Mouse (Mus musculus): ENCODE data around the gene Dmwd. TPM values are rescaled to one million over a fixed set of nuclear protein-coding genes. Genes with fewer than 3 reads are reported as not detected.

Gene Dmwd
- polyA plus RNA-seq, 1 experiment from 2014 or later, result 20.2 TPM

DNA sequence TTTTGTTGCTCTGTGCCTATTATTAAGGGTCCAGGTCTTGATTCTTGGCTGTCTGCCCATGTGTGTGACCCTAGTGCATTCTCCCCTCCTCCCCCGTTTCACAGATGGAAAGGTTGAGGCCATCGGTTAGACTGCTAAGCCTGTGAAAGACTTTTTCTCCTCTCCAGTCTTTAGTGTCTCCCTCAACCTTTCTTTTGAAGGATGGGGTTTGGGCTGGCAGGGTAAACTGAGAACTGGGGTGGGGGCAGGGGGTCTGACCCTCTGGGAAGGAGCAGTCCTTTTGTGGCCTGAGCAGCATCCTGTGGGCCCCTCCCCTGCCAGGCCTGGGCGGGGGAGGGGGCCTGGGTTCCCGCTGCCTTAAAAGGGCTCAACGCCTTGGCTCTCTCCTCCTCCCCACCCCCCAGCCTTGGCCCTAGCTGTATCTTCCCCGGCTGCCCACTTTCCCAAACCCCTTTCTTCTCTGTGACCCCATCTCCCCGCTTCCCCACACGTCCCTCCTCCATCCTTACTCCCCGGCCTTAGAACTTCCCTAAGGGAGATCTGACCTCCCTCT, 9.0 kb downstream of the Dmwd start:
- peak overlapping the region; percentile 13 for H3K4me3 ChIP-seq (ENCODE audit: low read depth, low read length)
- 0 out of 2 replicates have a peak overlapping the region, but pooled peaks have one; percentile 48 for H3K27ac ChIP-seq (replicated peaks; ENCODE audit: low read depth, low read length)
- DNase-seq (ENCODE audit: low spot score) (no peak), ATAC-seq (ENCODE audit: low read depth) (no peak)
- H3K4me1 ChIP-seq (ENCODE audit: control insufficient read depth, insufficient read depth, low read length), result peaks cover 13% of the 10 kb centered on the region
- peak overlapping the region; percentile 30 for H3K4me2 ChIP-seq (ENCODE audit: low read depth, low read length)
- WGBS, result 26% methylated on average over 9 of the region's 9 CpGs
- peak overlapping the region; percentile 45; the same call in 1 of the 2 replicates for H3K9ac ChIP-seq (ENCODE audit: low read depth, low read length)
- no peaks in the 10 kb centered on the region for H3K9me3 ChIP-seq (ENCODE audit: control insufficient read depth, low read length)
- no peaks in the 10 kb centered on the region for H3K27me3 ChIP-seq (replicated peaks; ENCODE audit: control insufficient read depth, insufficient read depth, low read length)
- H3K36me3 ChIP-seq (ENCODE audit: control insufficient read depth, insufficient read depth, low read length), result peaks cover 55% of the 10 kb centered on the region

DNA sequence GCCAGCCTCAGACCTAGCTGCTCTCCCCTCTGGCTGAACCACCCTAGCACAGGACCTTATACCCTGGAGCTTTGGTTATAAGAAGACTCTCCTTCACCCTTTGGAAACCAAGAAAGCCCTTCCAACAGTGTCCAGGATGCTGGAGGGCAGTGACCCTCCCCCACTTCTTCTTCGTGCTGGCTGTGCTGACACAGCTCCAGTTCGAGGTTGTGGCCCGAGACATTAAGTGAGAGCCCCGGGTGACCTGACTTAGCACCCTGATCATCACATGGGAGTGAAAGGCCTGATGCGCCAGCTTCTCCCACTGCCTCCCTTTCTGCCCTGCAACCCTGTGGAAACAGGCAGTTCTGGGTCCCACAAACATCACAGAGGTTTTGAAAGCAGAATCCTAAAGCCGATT, 9.5 kb downstream of the Dmwd start:
- DNase-seq (ENCODE audit: low spot score) (no peak), ATAC-seq (ENCODE audit: low read depth) (no peak)
- peak overlapping the region; percentile 30 for H3K4me2 ChIP-seq (ENCODE audit: low read depth, low read length)
- H3K27ac ChIP-seq (replicated peaks; ENCODE audit: low read depth, low read length), result no peak overlapping the region
- peaks cover 13% of the 10 kb centered on the region for H3K4me1 ChIP-seq (ENCODE audit: control insufficient read depth, insufficient read depth, low read length)
- peaks cover 55% of the 10 kb centered on the region for H3K36me3 ChIP-seq (ENCODE audit: control insufficient read depth, insufficient read depth, low read length)
- 11% methylated on average over 6 of the region's 6 CpGs for WGBS
- peak overlapping the region; percentile 45; the same call in 1 of the 2 replicates for H3K9ac ChIP-seq (ENCODE audit: low read depth, low read length)
- H3K27me3 ChIP-seq (replicated peaks; ENCODE audit: control insufficient read depth, insufficient read depth, low read length), result no peaks in the 10 kb centered on the region
- no peaks in the 10 kb centered on the region for H3K9me3 ChIP-seq (ENCODE audit: control insufficient read depth, low read length)
- H3K4me3 ChIP-seq (ENCODE audit: low read depth, low read length), result peak overlapping the region; percentile 13

DNA sequence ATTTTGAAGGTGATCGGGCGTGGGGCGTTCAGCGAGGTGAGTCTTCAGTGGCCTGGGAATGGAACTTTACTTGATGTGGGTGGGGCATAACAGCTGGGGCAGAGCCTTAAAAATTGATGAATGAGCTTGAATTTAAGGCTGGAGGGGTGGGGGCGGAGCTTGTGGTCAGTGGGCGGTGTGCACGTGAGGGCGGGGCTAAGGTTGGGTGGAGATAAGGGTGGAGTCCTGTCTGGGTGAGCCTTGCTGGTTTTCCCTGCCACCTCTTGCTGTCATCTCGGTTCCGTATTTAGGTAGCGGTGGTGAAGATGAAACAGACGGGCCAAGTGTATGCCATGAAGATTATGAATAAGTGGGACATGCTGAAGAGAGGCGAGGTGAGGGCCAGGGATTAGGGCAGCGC, 10.0 kb downstream of the Dmwd start:
- Histone ChIP-seq H3K4me2 (ENCODE audit: low read depth, low read length) (peak overlapping the region; percentile 30), H3K27me3 (replicated peaks; ENCODE audit: control insufficient read depth, insufficient read depth, low read length) (no peaks in the 10 kb centered on the region), H3K9me3 (ENCODE audit: control insufficient read depth, low read length) (no peaks in the 10 kb centered on the region), H3K4me3 (ENCODE audit: low read depth, low read length) (0 out of 2 replicates have a peak overlapping the region, but pooled peaks have one; percentile 13), H3K27ac (replicated peaks; ENCODE audit: low read depth, low read length) (no peak overlapping the region), H3K4me1 (ENCODE audit: control insufficient read depth, insufficient read depth, low read length) (peaks cover 13% of the 10 kb centered on the region), H3K36me3 (ENCODE audit: control insufficient read depth, insufficient read depth, low read length) (peaks cover 55% of the 10 kb centered on the region), H3K9ac (ENCODE audit: low read depth, low read length) (no peak overlapping the region)
- 17% methylated on average over 14 of the region's 14 CpGs for WGBS
- ATAC-seq (ENCODE audit: low read depth) (no peak), DNase-seq (ENCODE audit: low spot score) (peak; percentile 58)

GRCm38 (mm10) chr7:19086760-19087159, 10.7 kb downstream of the Dmwd start:
- Histone ChIP-seq H3K36me3 (ENCODE audit: control insufficient read depth, insufficient read depth, low read length) (peaks cover 55% of the 10 kb centered on the region), H3K4me2 (ENCODE audit: low read depth, low read length) (no peak overlapping the region), H3K27me3 (replicated peaks; ENCODE audit: control insufficient read depth, insufficient read depth, low read length) (no peaks in the 10 kb centered on the region), H3K27ac (replicated peaks; ENCODE audit: low read depth, low read length) (no peak overlapping the region), H3K9ac (ENCODE audit: low read depth, low read length) (no peak overlapping the region), H3K9me3 (ENCODE audit: control insufficient read depth, low read length) (no peaks in the 10 kb centered on the region), H3K4me3 (ENCODE audit: low read depth, low read length) (no peak overlapping the region), H3K4me1 (ENCODE audit: control insufficient read depth, insufficient read depth, low read length) (peaks cover 13% of the 10 kb centered on the region)
- ATAC-seq (ENCODE audit: low read depth) (no peak), DNase-seq (ENCODE audit: low spot score) (no peak)
- WGBS, result 63% methylated on average over 18 of the region's 18 CpGs

DNA sequence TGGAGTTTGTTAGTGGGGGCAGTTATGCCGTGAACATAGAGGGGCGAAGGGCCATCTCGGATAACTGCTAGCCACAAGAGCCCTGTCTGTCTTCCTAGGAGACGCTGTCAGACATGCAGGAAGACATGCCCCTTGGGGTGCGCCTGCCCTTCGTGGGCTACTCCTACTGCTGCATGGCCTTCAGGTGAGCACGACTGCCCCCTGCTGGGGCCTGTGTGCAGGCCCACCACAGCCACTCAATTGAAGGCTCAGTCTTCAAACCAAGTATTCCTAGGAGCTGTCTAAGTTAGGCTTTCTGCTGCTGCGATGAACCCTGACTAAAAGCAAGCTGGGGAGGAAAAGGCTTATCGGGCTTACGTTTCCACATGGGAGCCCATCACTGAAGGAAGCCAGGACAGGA, 12.8 kb downstream of the Dmwd start:
- no peaks in the 10 kb centered on the region for H3K9me3 ChIP-seq (ENCODE audit: control insufficient read depth, low read length)
- 40% methylated on average over 10 of the region's 10 CpGs for WGBS
- no peak overlapping the region for H3K9ac ChIP-seq (ENCODE audit: low read depth, low read length)
- no peaks in the 10 kb centered on the region for H3K27me3 ChIP-seq (replicated peaks; ENCODE audit: control insufficient read depth, insufficient read depth, low read length)
- DNase-seq (ENCODE audit: low spot score), result peak; percentile 72
- H3K27ac ChIP-seq (replicated peaks; ENCODE audit: low read depth, low read length), result no peak overlapping the region
- H3K36me3 ChIP-seq (ENCODE audit: control insufficient read depth, insufficient read depth, low read length), result peaks cover 40% of the 10 kb centered on the region
- H3K4me1 ChIP-seq (ENCODE audit: control insufficient read depth, insufficient read depth, low read length), result peaks cover 15% of the 10 kb centered on the region
- no peak for ATAC-seq (ENCODE audit: low read depth)
- H3K4me3 ChIP-seq (ENCODE audit: low read depth, low read length), result no peak overlapping the region
- H3K4me2 ChIP-seq (ENCODE audit: low read depth, low read length), result no peak overlapping the region

DNA sequence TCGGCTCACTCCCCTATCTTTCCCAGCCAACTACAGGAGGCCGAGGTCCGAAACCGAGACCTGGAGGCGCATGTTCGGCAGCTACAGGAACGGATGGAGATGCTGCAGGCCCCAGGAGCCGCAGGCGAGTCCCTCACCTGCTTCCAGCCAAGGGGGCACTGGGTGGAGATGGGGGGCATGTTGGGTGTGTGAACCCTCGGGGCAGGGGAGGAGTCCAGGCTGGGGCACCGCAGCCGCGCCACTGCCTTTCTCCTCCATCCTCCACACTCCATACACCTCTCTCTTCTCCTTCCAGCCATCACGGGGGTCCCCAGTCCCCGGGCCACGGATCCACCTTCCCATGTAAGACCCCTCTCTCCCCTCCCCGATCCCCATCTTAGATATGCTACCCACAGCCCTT, 15.9 kb downstream of the Dmwd start:
- ATAC-seq (ENCODE audit: low read depth) (no peak), DNase-seq (ENCODE audit: low spot score) (no peak)
- Histone ChIP-seq H3K27me3 (replicated peaks; ENCODE audit: control insufficient read depth, insufficient read depth, low read length) (no peaks in the 10 kb centered on the region), H3K4me2 (ENCODE audit: low read depth, low read length) (peak overlapping the region; percentile 91), H3K4me3 (ENCODE audit: low read depth, low read length) (0 out of 2 replicates have a peak overlapping the region, but pooled peaks have one; percentile 80), H3K27ac (replicated peaks; ENCODE audit: low read depth, low read length) (no peak overlapping the region), H3K9me3 (ENCODE audit: control insufficient read depth, low read length) (no peaks in the 10 kb centered on the region), H3K36me3 (ENCODE audit: control insufficient read depth, insufficient read depth, low read length) (peaks cover 44% of the 10 kb centered on the region), H3K4me1 (ENCODE audit: control insufficient read depth, insufficient read depth, low read length) (peaks cover 16% of the 10 kb centered on the region), H3K9ac (ENCODE audit: low read depth, low read length) (peak overlapping the region; percentile 31)
- WGBS, result 34% methylated on average over 12 of the region's 17 CpGs

DNA sequence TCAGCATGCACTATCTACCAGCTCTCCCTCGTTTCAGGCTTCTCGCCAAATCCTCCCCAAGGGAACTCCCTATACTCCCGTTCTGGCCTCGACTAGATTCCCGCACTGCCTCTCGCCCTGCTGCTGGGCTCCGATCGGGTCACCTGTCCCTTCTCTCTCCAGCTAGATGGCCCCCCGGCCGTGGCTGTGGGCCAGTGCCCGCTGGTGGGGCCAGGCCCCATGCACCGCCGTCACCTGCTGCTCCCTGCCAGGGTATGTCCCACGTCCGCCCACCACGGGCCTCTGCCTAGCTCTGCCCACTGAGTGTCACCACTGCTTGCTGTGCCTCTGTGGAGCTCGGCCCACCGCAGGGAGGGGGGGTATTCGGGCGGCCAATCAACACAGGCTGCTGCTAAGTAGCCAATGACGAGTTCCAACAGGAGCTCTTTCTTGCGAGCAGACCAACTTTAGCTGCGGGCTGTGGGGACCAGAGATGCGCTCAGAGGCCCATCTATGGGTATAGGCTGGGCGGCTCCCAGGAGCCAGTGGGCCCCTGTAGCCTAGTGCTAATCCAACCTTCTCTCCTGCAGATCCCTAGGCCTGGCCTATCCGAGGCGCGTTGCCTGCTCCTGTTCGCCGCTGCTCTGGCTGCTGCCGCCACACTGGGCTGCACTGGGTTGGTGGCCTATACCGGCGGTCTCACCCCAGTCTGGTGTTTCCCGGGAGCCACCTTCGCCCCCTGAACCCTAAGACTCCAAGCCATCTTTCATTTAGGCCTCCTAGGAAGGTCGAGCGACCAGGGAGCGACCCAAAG, 16.6 kb downstream of the Dmwd start:
- WGBS, result 3% methylated on average over 34 of the region's 38 CpGs
- DNase-seq (ENCODE audit: low spot score) (peak; percentile 96), ATAC-seq (ENCODE audit: low read depth) (peak; percentile 62)
- no peaks in the 10 kb centered on the region for H3K27me3 ChIP-seq (replicated peaks; ENCODE audit: control insufficient read depth, insufficient read depth, low read length)
- peaks cover 22% of the 10 kb centered on the region for H3K4me1 ChIP-seq (ENCODE audit: control insufficient read depth, insufficient read depth, low read length)
- H3K36me3 ChIP-seq (ENCODE audit: control insufficient read depth, insufficient read depth, low read length), result peaks cover 44% of the 10 kb centered on the region
- H3K4me2 ChIP-seq (ENCODE audit: low read depth, low read length), result peak overlapping the region; percentile 91
- no peaks in the 10 kb centered on the region for H3K9me3 ChIP-seq (ENCODE audit: control insufficient read depth, low read length)
- peak overlapping the region; percentile 98 for H3K27ac ChIP-seq (replicated peaks; ENCODE audit: low read depth, low read length)
- peak overlapping the region; percentile 61 for H3K9ac ChIP-seq (ENCODE audit: low read depth, low read length)
- peak overlapping the region; percentile 80 for H3K4me3 ChIP-seq (ENCODE audit: low read depth, low read length)

DNA sequence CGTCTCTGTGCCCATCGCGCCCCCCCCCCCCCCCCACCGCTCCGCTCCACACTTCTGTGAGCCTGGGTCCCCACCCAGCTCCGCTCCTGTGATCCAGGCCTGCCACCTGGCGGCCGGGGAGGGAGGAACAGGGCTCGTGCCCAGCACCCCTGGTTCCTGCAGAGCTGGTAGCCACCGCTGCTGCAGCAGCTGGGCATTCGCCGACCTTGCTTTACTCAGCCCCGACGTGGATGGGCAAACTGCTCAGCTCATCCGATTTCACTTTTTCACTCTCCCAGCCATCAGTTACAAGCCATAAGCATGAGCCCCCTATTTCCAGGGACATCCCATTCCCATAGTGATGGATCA, 17.1 kb downstream of the Dmwd start:
- Histone ChIP-seq H3K4me3 (ENCODE audit: low read depth, low read length) (peak overlapping the region; percentile 80), H3K9ac (ENCODE audit: low read depth, low read length) (peak overlapping the region; percentile 61), H3K9me3 (ENCODE audit: control insufficient read depth, low read length) (no peaks in the 10 kb centered on the region), H3K4me1 (ENCODE audit: control insufficient read depth, insufficient read depth, low read length) (peaks cover 24% of the 10 kb centered on the region), H3K4me2 (ENCODE audit: low read depth, low read length) (peak overlapping the region; percentile 91), H3K27me3 (replicated peaks; ENCODE audit: control insufficient read depth, insufficient read depth, low read length) (no peaks in the 10 kb centered on the region), H3K27ac (replicated peaks; ENCODE audit: low read depth, low read length) (peak overlapping the region; percentile 98), H3K36me3 (ENCODE audit: control insufficient read depth, insufficient read depth, low read length) (peaks cover 44% of the 10 kb centered on the region)
- ATAC-seq (ENCODE audit: low read depth) (peak; percentile 58), DNase-seq (ENCODE audit: low spot score) (peak; percentile 84)
- 0% methylated on average over 10 of the region's 15 CpGs for WGBS
